Mouse (Mus musculus) liver, adult (tissue): ENCODE data around the gene Osbpl3.

Experiments used
- GATA4 ChIP-seq: IDR thresholded peaks from 2 replicates; pipeline ENCODE4 v1.6.1; 2014; ENCODE audit warnings: mild to moderate bottlenecking, low read length; ENCODE audit not compliant: insufficient replicate concordance

Osbpl3 gene

GRCm38 (mm10) chr6:50455829-50456469 lies at the start of gene Osbpl3:
Gene Osbpl3, minus strand, starts transcription at chr6:50456201.
- no peak for TF ChIP-seq GATA4

GRCm38 (mm10) chr6:50505531-50505930 lies 49.5 kb upstream of the Osbpl3 start:
- TF ChIP-seq GATA4 = no peak

- no peak for TF ChIP-seq GATA4
Measured at GRCm38 (mm10) chr6:50504711-50505110, 48.7 kb upstream of the Osbpl3 start.

- TF ChIP-seq GATA4 = no peak
Measured at GRCm38 (mm10) chr6:50503779-50504178, 47.8 kb upstream of the Osbpl3 start.

- no peak for TF ChIP-seq GATA4
Measured at GRCm38 (mm10) chr6:50503031-50503430, 47.0 kb upstream of the Osbpl3 start.

- no peak for TF ChIP-seq GATA4
Measured at GRCm38 (mm10) chr6:50498346-50498745, 42.3 kb upstream of the Osbpl3 start.

- no peak for TF ChIP-seq GATA4
Measured at GRCm38 (mm10) chr6:50490519-50490918, 34.5 kb upstream of the Osbpl3 start.

GRCm38 (mm10) chr6:50489380-50489779 lies 33.4 kb upstream of the Osbpl3 start:
- no peak for TF ChIP-seq GATA4

GRCm38 (mm10) chr6:50486035-50486902 lies 30.3 kb upstream of the Osbpl3 start:
- TF ChIP-seq GATA4 = no peak

GRCm38 (mm10) chr6:50483426-50483825 lies 27.4 kb upstream of the Osbpl3 start:
- no peak for TF ChIP-seq GATA4

GRCm38 (mm10) chr6:50481460-50481859 lies 25.5 kb upstream of the Osbpl3 start:
- TF ChIP-seq GATA4 = no peak

GRCm38 (mm10) chr6:50466451-50466850 lies 10.4 kb upstream of the Osbpl3 start:
- TF ChIP-seq GATA4 = no peak

- no peak for TF ChIP-seq GATA4
Measured at GRCm38 (mm10) chr6:50464690-50465485, 8.9 kb upstream of the Osbpl3 start.

- no peak for TF ChIP-seq GATA4
Measured at GRCm38 (mm10) chr6:50462026-50462425, 6.0 kb upstream of the Osbpl3 start.

GRCm38 (mm10) chr6:50461585-50461984 lies 5.6 kb upstream of the Osbpl3 start:
- TF ChIP-seq GATA4 = no peak
